Comparison of ENCODE assay signal across 7 mouse cellular contexts in the genomic region with DNA sequence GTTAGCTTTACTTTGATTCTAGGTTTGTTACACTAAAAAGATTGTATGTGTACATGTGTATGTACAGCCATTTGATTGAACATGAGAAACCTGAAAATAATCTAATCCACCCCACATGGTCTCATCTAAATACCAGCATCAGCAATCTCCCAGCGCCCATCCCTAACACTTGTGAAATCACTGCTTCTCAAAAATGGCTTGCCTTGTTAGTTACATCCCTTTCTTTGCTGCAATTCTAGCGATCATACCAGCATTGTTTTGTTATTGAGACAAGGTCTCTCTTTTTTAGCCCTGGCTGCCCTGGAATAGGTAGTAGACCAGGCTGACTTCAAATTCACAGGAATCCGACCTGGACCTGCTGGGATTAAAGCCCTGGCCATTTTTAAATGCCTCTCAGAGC. TPM values are rescaled to one million over a fixed set of nuclear protein-coding genes. Genes with fewer than 3 reads are reported as not detected.
DNase-seq lines count a peak whose midpoint lies in the region; ATAC-seq and TF ChIP-seq lines count a peak whose summit lies in the region.

No protein-coding gene starts in this region.

- no peak for TF ChIP-seq CTCF in lung, embryonic 14.5 days (IDR thresholded peaks at IDR 0.05; ENCODE audit: low read depth)

- H3K9ac ChIP-seq in lung, embryonic 14.5 days: peak overlapping the region; percentile 82
- peak overlapping the region; percentile 79 for H3K9ac ChIP-seq in forebrain, embryonic 14.5 days (ENCODE audit: low read length)
- peak overlapping the region; percentile 99 for H3K9ac ChIP-seq in liver, embryonic 13.5 days
- peak overlapping the region; percentile 66; the same call in 1 of the 2 replicates for H3K9ac ChIP-seq in stomach, embryonic 15.5 days

- peaks cover 32% of the 10 kb centered on the region for H3K36me3 ChIP-seq in lung, embryonic 14.5 days (ENCODE audit: insufficient read depth)
- peaks cover 25% of the 10 kb centered on the region for H3K36me3 ChIP-seq in forebrain, embryonic 14.5 days (ENCODE audit: control insufficient read depth, insufficient read depth, low read length)
- peaks cover 34% of the 10 kb centered on the region for H3K36me3 ChIP-seq in liver, embryonic 13.5 days
- peaks cover 14% of the 10 kb centered on the region for H3K36me3 ChIP-seq in stomach, embryonic 15.5 days

- 8% methylated on average over 3 of the region's 3 CpGs for WGBS in lung, embryonic 14.5 days
- WGBS in forebrain, embryonic 14.5 days: 4% methylated on average over 3 of the region's 3 CpGs
- WGBS in liver, embryonic 13.5 days (ENCODE audit: insufficient replicate concordance): 29% methylated on average over 3 of the region's 3 CpGs
- WGBS in stomach, embryonic 15.5 days: 10% methylated on average over 3 of the region's 3 CpGs

- no peak; the same call in 1 of the 2 replicates for ATAC-seq in lung, embryonic 14.5 days (ENCODE audit: insufficient read depth)
- no peak for ATAC-seq in forebrain, embryonic 14.5 days
- no peak for ATAC-seq in liver, embryonic 13.5 days (ENCODE audit: low read depth)
- no peak for ATAC-seq in stomach, embryonic 15.5 days (ENCODE audit: insufficient read depth, low FRiP score, low read depth)
- ATAC-seq in activated CD4-positive, CD25-positive, alpha-beta regulatory T cell, adult 4 months: no peak

- no peaks in the 10 kb centered on the region for H3K9me3 ChIP-seq in lung, embryonic 14.5 days (ENCODE audit: low read depth, low read length)
- no peaks in the 10 kb centered on the region for H3K9me3 ChIP-seq in forebrain, embryonic 14.5 days (replicated peaks; ENCODE audit: control insufficient read depth, low read length)
- H3K9me3 ChIP-seq in liver, embryonic 13.5 days (replicated peaks): no peaks in the 10 kb centered on the region
- H3K9me3 ChIP-seq in stomach, embryonic 15.5 days: no peaks in the 10 kb centered on the region

- peak overlapping the region; percentile 66 for H3K4me2 ChIP-seq in lung, embryonic 14.5 days
- H3K4me2 ChIP-seq in forebrain, embryonic 14.5 days (ENCODE audit: low read length): peak overlapping the region; percentile 54
- H3K4me2 ChIP-seq in liver, embryonic 13.5 days: peak overlapping the region; percentile 85
- H3K4me2 ChIP-seq in stomach, embryonic 15.5 days: peak overlapping the region; percentile 60

- no peaks in the 10 kb centered on the region for H3K27me3 ChIP-seq in lung, embryonic 14.5 days (ENCODE audit: insufficient read depth, low read length)
- H3K27me3 ChIP-seq in forebrain, embryonic 14.5 days (replicated peaks; ENCODE audit: control insufficient read depth, insufficient read depth, low read length): no peaks in the 10 kb centered on the region
- H3K27me3 ChIP-seq in liver, embryonic 13.5 days: no peaks in the 10 kb centered on the region
- H3K27me3 ChIP-seq in stomach, embryonic 15.5 days (replicated peaks): no peaks in the 10 kb centered on the region

- no peaks in the 10 kb centered on the region for H3K4me1 ChIP-seq in lung, embryonic 14.5 days (ENCODE audit: insufficient read depth)
- peaks cover 8% of the 10 kb centered on the region; the same call in 1 of the 2 replicates for H3K4me1 ChIP-seq in forebrain, embryonic 14.5 days (ENCODE audit: control insufficient read depth, insufficient read depth, low read length)
- peaks cover 28% of the 10 kb centered on the region for H3K4me1 ChIP-seq in liver, embryonic 13.5 days (replicated peaks)
- peaks cover 3% of the 10 kb centered on the region; the same call in 1 of the 2 replicates for H3K4me1 ChIP-seq in stomach, embryonic 15.5 days

- peak overlapping the region; percentile 98 for H3K27ac ChIP-seq in lung, embryonic 14.5 days (ENCODE audit: low read depth)
- H3K27ac ChIP-seq in forebrain, embryonic 14.5 days (ENCODE audit: low read depth, low read length): peak overlapping the region; percentile 99
- H3K27ac ChIP-seq in liver, embryonic 13.5 days: peak overlapping the region; percentile 98
- peak overlapping the region; percentile 98 for H3K27ac ChIP-seq in stomach, embryonic 15.5 days

- no peak for DNase-seq in lung, embryonic 14.5 days
- DNase-seq in lung, postnatal 14 days: no peak
- DNase-seq in forebrain, embryonic 14.5 days (ENCODE audit: low spot score): no peak
- DNase-seq in liver, embryonic 13.5 days: no peak
- DNase-seq in ovary, postnatal 36 days (ENCODE audit: low spot score): no peak

- peak overlapping the region; percentile 86 for H3K4me3 ChIP-seq in lung, embryonic 14.5 days (ENCODE audit: low read depth, low read length)
- peak overlapping the region; percentile 46 for H3K4me3 ChIP-seq in forebrain, embryonic 14.5 days (ENCODE audit: low read depth, low read length)
- peak overlapping the region; percentile 93 for H3K4me3 ChIP-seq in liver, embryonic 13.5 days (replicated peaks)
- peak overlapping the region; percentile 62 for H3K4me3 ChIP-seq in stomach, embryonic 15.5 days (replicated peaks)

RNA-seq across cellular contexts. Expression of a gene that starts 6.6 kb away (rescaled TPM):
- 5,431 and 5,487 TPM in 2 replicates for polyA plus RNA-seq in lung, embryonic 14.5 days (2014; fragmentation: Nextera tagmentation; extraction: Ambion mirVana)
- polyA plus RNA-seq in forebrain, embryonic 14.5 days (2014; fragmentation: Nextera tagmentation; extraction: Ambion mirVana): 4,517 and 5,265 TPM in 2 replicates
- 2,607 and 2,711 TPM in 2 replicates for polyA plus RNA-seq in liver, embryonic 13.5 days (2015; fragmentation: Nextera tagmentation; extraction: Ambion mirVana)
- 4,240 and 4,503 TPM in 2 replicates for polyA plus RNA-seq in stomach, embryonic 15.5 days (2015; fragmentation: Nextera tagmentation; extraction: Ambion mirVana)
- over 10,000 TPM; 10,605 to 11,851 TPM for polyA plus RNA-seq in activated CD4-positive, CD25-positive, alpha-beta regulatory T cell, adult 4 months (2017; shearing (Covaris generic))

RNA-seq across cellular contexts. Expression of a gene that starts 33.8 kb away (rescaled TPM):
- 0.38 and 1.0 TPM in 2 replicates for polyA plus RNA-seq in lung, embryonic 14.5 days (2014; fragmentation: Nextera tagmentation; extraction: Ambion mirVana)
- 0.52 and 0.56 TPM in 2 replicates for polyA plus RNA-seq in forebrain, embryonic 14.5 days (2014; fragmentation: Nextera tagmentation; extraction: Ambion mirVana)
- polyA plus RNA-seq in liver, embryonic 13.5 days (2015; fragmentation: Nextera tagmentation; extraction: Ambion mirVana): 0.33 and 0.64 TPM in 2 replicates
- polyA plus RNA-seq in stomach, embryonic 15.5 days (2015; fragmentation: Nextera tagmentation; extraction: Ambion mirVana): 1.2 and 1.3 TPM in 2 replicates
- not detected for polyA plus RNA-seq in activated CD4-positive, CD25-positive, alpha-beta regulatory T cell, adult 4 months (2017; shearing (Covaris generic))

RNA-seq across cellular contexts. Expression of a gene that starts 34.4 kb away (rescaled TPM):
- 25.0 and 26.8 TPM in 2 replicates for polyA plus RNA-seq in lung, embryonic 14.5 days (2014; fragmentation: Nextera tagmentation; extraction: Ambion mirVana)
- 23.0 and 25.5 TPM in 2 replicates for polyA plus RNA-seq in forebrain, embryonic 14.5 days (2014; fragmentation: Nextera tagmentation; extraction: Ambion mirVana)
- polyA plus RNA-seq in liver, embryonic 13.5 days (2015; fragmentation: Nextera tagmentation; extraction: Ambion mirVana): 23.4 and 25.9 TPM in 2 replicates
- polyA plus RNA-seq in stomach, embryonic 15.5 days (2015; fragmentation: Nextera tagmentation; extraction: Ambion mirVana): 25.6 and 26.1 TPM in 2 replicates
- polyA plus RNA-seq in activated CD4-positive, CD25-positive, alpha-beta regulatory T cell, adult 4 months (2017; shearing (Covaris generic)): 10 to 100 TPM; 11.6 to 14.8 TPM

RNA-seq across cellular contexts. Expression of a gene that starts 39.3 kb away (rescaled TPM):
- 3.1 and 3.4 TPM in 2 replicates for polyA plus RNA-seq in lung, embryonic 14.5 days (2014; fragmentation: Nextera tagmentation; extraction: Ambion mirVana)
- polyA plus RNA-seq in forebrain, embryonic 14.5 days (2014; fragmentation: Nextera tagmentation; extraction: Ambion mirVana): 0.50 and 0.51 TPM in 2 replicates
- 1.0 TPM in 2 replicates for polyA plus RNA-seq in liver, embryonic 13.5 days (2015; fragmentation: Nextera tagmentation; extraction: Ambion mirVana)
- polyA plus RNA-seq in stomach, embryonic 15.5 days (2015; fragmentation: Nextera tagmentation; extraction: Ambion mirVana): 2.5 and 2.8 TPM in 2 replicates
- polyA plus RNA-seq in activated CD4-positive, CD25-positive, alpha-beta regulatory T cell, adult 4 months (2017; shearing (Covaris generic)): 1 to 10 TPM; 2.6 to 3.4 TPM
